Mouse (Mus musculus): Measurements from ENCODE around the gene Anxa6. TPM values are rescaled to one million over a fixed set of nuclear protein-coding genes. Genes with fewer than 3 reads are reported as not detected.

Gene Anxa6
- 1.3 TPM for polyA plus RNA-seq (2014; fragmentation: Illumina TruSeq; extraction: RNeasy Lipid Tissue Mini Kit (QIAGEN cat#74804); ENCODE audit: low read depth, low replicate concordance)

GRCm38 (mm10) chr11:55033040-55033660, at the start of gene Anxa6:
Gene Anxa6 (minus strand): TSS chr11:55033445.

DNA sequence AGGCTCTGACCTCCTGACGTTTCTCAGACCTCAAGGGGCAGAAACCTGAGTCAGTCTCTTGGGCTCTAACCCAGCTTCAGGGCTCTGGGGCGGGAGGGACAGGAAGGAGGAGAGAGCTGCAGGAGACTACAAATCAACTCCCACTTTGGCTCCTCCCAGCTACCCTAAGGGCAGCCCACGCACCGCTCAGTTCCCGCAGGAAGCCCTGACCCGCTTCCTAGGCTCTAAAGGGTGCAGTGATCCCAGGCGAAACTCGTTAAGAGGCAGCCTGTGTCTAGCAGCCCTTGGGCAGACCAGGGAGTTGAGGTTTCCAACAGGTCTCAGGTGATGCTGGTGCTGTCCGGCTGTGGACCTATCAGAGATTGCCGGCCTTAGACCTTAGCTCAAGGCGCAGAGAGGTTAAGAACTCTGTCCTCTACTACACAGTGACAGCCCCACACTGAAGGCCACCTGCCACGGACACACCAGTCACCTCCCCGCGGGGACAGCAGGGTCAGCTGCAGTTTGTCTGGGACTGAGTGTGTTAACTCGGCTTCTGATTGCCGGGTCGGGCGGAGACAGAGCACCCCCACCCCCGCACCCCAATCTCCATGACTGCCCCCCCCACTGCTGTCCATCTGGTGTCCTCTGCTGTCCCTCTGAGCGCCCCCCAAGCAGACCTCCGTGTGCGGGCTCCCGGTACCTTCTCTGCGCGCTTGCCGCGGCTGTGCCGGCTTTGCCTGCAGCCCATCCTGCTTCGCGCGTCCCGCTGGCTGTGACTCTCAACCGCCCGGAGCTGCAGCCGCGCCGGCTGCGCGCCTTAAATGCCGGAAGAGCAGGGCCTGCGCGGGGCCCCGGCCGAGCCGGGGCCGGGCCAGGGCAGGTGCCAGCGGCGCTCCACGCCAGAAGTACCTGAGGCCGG, 44.3 kb upstream of the Anxa6 start, which contains the start of gene Ccdc69:
Gene Ccdc69 (minus strand): TSS at position 801 of the 901 bp plus-strand sequence.

GRCm38 (mm10) chr11:54962810-54963209, 70.4 kb downstream of the Anxa6 start, which contains the start of gene Tnip1:
Gene Tnip1 (minus strand): TSS chr11:54962917.

Other genes starting within 250 kb of the Anxa6 start
- 36.8 TPM for gene Cdc42se2, start 245.8 kb downstream of the Anxa6 start, polyA plus RNA-seq (2014; fragmentation: Illumina TruSeq; extraction: RNeasy Lipid Tissue Mini Kit (QIAGEN cat#74804); ENCODE audit: low read depth, low replicate concordance)
- 159 TPM for gene Lyrm7, start 172.5 kb downstream of the Anxa6 start, polyA plus RNA-seq (2014; fragmentation: Illumina TruSeq; extraction: RNeasy Lipid Tissue Mini Kit (QIAGEN cat#74804); ENCODE audit: low read depth, low replicate concordance)
- 145 TPM for gene Hint1, start 167.1 kb downstream of the Anxa6 start, polyA plus RNA-seq (2014; fragmentation: Illumina TruSeq; extraction: RNeasy Lipid Tissue Mini Kit (QIAGEN cat#74804); ENCODE audit: low read depth, low replicate concordance)
- gene Gpx3, start 131.0 kb downstream of the Anxa6 start, polyA plus RNA-seq (2014; fragmentation: Illumina TruSeq; extraction: RNeasy Lipid Tissue Mini Kit (QIAGEN cat#74804); ENCODE audit: low read depth, low replicate concordance): 8.6 TPM
- 0.70 TPM for gene Tnip1, start 70.5 kb downstream of the Anxa6 start, polyA plus RNA-seq (2014; fragmentation: Illumina TruSeq; extraction: RNeasy Lipid Tissue Mini Kit (QIAGEN cat#74804); ENCODE audit: low read depth, low replicate concordance)
- 2.8 TPM for gene Ccdc69, start 44.7 kb upstream of the Anxa6 start, polyA plus RNA-seq (2014; fragmentation: Illumina TruSeq; extraction: RNeasy Lipid Tissue Mini Kit (QIAGEN cat#74804); ENCODE audit: low read depth, low replicate concordance)
- gene Gm2a, start 64.7 kb upstream of the Anxa6 start, polyA plus RNA-seq (2014; fragmentation: Illumina TruSeq; extraction: RNeasy Lipid Tissue Mini Kit (QIAGEN cat#74804); ENCODE audit: low read depth, low replicate concordance): 103 TPM
- gene Slc36a3, start 118.3 kb upstream of the Anxa6 start, polyA plus RNA-seq (2014; fragmentation: Illumina TruSeq; extraction: RNeasy Lipid Tissue Mini Kit (QIAGEN cat#74804); ENCODE audit: low read depth, low replicate concordance): 4.2 TPM
- gene Slc36a2, start 151.6 kb upstream of the Anxa6 start, polyA plus RNA-seq (2014; fragmentation: Illumina TruSeq; extraction: RNeasy Lipid Tissue Mini Kit (QIAGEN cat#74804); ENCODE audit: low read depth, low replicate concordance): 0.08 TPM
- gene Slc36a1, start 170.9 kb upstream of the Anxa6 start, polyA plus RNA-seq (2014; fragmentation: Illumina TruSeq; extraction: RNeasy Lipid Tissue Mini Kit (QIAGEN cat#74804); ENCODE audit: low read depth, low replicate concordance): 1.3 TPM

Measured in testis, adult 10 weeks (tissue).